Mouse (Mus musculus) cerebellum, postnatal 36 days (tissue): Measurements from ENCODE around the gene Brinp3.

Source experiments
- DNase-seq, 2 experiments: peaks; one replicate each; pipeline ENCODE4 v3.0.0; 2021 to 2022; ENCODE audit warnings: mixed read lengths in 2 of 2

Gene Brinp3

DNA sequence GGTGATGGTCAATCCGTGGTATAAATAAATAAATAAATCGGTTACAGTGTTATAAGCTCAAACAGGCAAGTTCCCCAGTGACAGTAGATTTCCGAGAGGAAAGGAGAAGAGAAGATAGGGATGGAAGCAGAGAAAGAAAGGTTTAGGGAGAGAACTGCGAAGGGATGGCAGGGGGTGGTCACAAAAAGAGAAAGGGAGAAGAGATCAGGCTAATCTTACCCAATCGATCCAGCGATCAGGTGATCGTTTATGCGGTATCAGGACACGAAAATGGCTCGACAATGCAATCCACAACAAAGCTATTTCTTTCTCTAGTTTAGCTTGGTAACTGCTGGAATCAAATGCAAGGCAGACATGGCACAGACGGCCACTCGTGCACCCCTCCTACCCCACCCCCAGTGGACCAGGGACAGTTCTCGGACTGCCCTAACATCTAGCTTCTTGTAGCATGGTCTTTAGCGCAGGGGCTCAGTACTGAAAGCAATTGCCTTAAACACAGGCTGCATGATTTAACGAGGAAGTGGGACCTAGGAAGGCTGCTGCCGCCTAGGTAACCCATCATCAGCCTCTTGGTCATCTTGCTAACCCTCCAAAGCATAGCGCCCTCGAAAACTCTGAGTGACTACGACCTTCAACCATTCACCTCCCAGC is at the start of gene Brinp3:
Brinp3 (plus strand) TSS at position 80 of the 651 bp plus-strand sequence.
- peak; percentile 45 to 68 for DNase-seq

GRCm38 (mm10) chr1:146494221-146494620 is 339 bp upstream of the Brinp3 start:
- DNase-seq = peak; percentile 25 to 51

DNA sequence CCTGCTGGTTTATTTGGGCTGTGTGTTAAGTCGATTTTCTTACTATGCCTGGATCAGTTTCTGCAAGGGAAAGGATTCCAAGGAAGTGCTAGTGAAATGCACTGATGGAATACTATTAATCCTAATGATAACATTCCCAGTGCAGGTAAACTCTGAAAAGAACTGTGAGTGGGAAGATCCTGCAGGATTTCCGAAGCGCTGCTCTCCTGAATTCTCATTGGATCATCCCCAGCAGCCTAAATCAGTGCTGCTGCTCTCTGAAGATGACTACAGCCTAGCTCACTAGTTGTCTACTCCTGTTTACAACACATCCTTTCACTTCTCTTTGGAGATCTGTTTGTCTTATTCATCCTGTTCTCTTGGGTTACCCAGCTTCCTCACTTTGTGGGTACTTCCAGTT is 826 bp downstream of the Brinp3 start:
- DNase-seq = peak; percentile 22 to 52

GRCm38 (mm10) chr1:146497381-146498081 is 3.0 kb downstream of the Brinp3 start:
- DNase-seq = peak; percentile 74 to 77

DNA sequence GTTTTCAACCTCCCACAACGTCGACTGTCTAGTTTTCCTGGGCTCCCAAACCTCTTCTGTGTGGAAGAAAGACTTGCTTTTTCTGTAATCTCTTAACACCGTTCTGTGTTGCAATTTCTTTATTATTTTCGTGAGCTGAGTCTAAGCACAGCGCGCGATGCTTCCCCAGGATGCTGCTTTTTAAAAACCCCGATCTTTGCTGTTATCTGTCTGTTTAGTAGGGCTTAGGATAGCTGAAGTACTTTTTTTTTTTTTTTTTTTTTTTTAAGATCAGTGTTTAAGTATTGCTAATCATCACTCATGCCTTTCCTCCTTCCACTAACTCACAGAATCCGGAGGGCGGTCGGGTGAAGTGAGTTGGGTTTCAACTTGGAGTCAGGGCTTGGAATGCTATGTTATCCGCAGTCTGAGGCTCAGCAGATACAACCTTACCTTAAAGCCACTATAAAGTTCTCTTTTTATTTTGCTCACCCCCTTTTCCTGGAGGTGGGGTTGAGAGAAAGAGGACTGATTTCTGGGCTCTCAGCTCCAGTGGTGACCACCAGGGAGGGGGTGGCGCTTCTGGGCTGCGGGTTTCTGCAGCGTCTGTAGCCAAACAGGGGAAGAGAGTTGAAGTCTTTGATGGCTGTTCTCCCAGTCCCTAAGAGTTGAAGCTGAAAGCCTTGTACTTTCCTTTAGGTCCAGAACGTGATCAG is 3.7 kb downstream of the Brinp3 start:
- peak; percentile 63 to 64 for DNase-seq

GRCm38 (mm10) chr1:146498780-146499114 is 4.2 kb downstream of the Brinp3 start:
- DNase-seq = no peak

- no peak for DNase-seq
These were observed 20.8 kb downstream of the Brinp3 start for GRCm38 (mm10) chr1:146515377-146515776.

DNA sequence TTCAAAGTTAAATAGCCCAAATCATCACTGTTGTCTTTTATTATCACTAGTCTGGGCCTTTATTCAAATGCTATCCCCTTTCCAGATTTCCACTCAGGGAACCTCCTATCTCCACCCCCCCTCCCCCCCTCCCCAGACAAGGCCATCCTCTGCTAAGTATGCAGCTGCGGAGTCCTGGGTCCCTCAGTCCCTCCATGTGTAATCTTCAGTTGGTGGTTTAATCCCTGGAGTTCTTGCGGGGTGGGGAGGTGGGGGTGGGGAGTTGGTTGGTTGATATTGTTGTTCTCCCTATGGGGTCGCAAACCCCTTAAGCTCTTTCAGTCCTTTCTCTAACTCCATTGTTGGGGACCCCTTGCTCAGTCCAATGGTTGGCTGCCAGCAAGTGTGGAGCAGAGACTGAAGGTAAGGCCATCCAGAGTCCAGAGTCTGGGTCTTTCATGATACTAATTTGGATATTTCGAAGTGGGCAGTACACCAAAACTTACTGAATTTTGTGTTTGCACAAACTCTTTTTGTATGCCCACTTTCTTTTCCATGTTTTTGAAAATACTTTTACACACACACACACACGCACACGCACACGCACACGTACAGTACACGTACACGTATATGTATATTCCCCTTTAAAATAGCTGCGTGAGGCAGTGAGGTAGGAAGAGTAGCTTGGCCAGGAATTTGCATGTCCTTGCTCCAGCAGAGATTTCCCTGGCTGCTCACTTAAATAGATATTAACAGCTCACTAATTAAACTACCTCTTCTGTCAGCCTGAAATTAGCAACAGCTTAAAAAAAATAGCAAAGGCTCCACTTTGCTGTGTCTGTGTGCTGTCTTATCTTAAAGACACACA is 29.4 kb downstream of the Brinp3 start:
- no peak for DNase-seq

DNA sequence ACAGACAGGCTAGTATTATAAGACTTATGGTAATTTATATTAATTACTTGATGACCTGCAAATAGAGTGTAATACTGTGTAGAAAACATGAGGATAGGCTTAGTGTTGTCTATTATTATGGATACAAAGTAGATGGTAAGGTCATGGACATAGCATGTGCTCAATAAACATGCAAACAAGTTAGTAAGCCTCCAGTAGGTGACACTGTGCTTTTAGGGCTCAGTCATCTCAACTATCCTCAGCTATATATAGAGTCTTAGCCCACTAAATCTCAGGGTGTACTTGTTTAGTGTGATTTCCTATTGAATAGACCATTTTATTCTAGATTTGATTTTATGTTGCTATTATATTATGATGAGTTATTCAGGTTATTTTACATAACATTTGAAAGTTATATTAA is 34.0 kb downstream of the Brinp3 start:
- no peak for DNase-seq

DNA sequence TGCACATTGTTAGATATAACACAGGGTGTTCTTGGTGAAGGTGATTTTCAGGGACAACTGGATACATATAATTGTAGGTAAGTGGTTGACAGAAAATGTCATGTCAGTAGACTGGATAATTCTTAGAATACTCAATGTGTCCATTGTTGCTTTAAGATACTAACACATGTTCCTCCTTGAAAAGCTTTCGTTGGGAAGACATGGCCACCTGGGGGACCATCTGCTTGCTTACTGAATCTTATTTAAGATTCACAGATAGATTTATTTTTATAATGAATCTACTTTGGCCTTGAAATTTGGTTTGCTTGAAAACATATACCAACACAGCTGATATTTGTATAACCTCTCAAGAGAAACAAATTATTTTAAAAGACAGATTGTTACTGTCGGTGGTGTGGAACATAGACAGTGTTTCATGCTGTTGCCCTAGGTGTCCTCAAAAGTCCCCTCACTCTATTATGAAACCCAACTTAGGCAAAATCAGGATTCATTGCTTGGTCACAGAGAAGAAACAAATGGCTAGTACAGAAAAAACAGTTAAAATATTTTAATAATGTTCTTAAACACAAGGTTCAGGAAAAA is 52.4 kb downstream of the Brinp3 start:
- DNase-seq = no peak

DNA sequence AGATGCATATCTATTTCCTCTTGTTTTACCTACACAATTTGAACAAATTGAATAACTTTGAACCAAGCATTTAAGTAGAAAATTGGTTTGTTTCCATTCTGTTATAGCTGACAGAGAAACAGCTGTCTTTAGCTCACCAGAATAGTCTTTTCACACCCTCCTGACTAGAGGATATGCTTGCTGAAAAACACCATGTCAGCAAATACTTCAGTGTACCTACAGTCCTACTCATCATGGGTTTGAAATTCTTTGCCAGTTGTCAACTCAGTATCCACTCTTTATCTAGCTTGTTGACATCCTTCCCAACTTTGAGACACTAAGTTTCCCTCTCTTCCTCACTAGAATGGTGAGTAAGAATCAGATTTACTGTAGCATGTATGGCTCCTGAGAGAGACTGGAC is 62.4 kb downstream of the Brinp3 start:
- DNase-seq = no peak

DNA sequence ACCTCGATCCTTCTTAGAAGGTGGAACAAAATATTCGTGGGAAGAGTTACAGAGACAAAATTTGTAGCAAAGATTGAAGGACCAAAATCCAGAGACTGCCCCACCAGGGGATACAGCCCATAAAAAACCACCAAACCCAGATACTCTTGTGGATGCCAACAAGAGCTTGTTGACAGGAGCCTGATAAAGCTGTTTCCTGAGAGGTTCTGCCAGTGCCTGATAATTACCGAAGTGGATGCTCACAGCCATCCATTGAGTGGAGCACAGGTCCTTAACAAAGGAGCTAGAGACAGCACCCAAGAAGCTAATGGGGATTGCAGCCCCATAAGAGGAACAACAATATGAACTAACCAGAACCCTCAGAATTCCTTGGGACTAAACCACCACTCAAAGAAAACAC is 67.6 kb downstream of the Brinp3 start:
- DNase-seq = no peak

DNA sequence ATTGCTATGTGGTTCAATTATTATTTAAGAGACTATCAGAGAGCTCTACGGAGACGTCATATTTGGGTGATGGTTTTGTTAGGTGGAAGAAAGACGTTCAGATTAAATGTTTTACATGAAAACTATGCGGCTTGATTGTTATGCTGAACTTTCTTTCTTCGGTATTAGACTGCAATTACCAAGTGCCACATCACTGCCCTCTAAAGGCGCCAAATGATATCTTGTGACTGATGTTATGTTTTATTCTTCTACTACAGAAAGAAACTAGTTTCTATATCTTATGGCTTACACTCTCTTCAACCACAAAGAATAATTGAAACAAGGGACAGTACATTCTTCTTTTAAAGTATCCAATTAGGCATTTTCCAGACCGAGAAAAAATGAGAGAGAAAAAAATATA is 89.6 kb downstream of the Brinp3 start:
- no peak for DNase-seq

DNA sequence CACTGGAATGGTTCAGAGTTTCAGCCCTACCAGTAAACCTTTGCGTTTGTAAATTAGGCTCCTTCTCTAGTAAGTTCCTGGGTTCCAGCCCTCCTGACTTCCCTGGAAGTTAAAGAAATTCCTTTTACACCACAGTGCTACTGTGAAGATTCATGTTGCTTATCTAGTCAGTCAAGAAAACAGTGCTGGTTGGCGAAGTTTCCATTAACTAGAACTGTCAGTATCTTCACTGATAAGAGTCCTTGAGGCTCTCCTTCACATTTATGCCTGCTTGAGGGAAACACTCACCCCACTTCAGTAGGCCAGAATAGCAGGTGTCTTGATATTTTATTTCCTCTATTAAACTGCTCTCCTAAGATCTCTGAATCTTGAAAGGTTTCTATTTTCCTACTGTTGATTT is 138.3 kb downstream of the Brinp3 start:
- no peak for DNase-seq

- DNase-seq = peak; percentile 11 to 54
These were observed 162.7 kb downstream of the Brinp3 start for GRCm38 (mm10) chr1:146657214-146657613.

- no peak for DNase-seq
These were observed 206.2 kb downstream of the Brinp3 start for GRCm38 (mm10) chr1:146700724-146701123.

DNA sequence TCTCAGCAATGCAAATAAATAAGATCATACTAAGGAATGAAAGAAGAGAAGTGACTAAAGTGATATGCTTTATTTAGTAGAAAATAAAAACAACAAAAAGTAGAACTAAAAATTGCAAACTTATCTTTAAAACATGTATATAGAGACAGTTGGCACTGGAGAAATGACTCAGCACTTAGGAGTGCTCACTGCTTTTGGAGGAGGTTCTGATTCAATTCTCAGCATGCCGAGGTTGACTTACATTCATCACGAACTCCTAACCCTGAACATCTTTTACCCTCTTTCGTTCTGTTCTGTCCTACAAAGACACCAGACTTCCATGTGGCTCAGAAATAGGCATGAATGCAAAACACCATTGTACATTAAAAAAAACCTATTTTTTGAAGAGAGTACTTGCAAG is 225.0 kb downstream of the Brinp3 start:
- DNase-seq = no peak

DNA sequence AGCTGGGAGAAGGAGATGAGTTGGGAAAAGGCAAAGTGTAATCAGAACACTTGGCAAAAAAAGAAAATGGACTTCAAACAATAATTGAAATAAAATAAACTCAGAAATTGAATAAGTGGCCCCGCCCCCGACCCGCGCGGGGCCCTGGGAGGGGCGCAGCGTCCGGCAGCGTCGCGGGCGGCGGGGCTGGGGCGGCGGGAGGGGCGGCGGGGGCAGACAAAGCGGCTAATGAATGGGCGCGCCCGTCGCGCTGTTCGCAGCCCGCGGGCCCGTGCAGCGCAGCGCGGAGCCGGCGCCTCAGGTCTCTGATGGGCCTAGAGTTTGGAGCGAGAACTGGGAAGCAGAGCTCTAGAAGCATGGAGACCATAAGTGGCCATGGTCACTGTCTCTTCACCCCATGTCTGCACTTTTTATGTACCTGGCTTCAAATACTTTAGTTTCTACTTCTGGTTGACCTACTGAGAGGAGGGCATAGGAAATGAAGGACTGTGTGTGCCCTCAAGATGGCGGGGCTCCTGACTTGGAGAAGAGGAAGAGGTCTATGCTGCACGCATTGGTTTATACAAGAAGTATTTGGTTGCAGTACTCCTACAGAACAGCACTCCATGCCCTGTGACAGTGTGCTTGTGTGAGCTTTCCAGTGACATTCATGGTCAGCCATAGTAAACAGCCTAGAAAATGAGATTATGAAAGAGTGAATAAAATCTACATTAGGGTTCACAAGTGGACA is 230.4 kb downstream of the Brinp3 start:
- DNase-seq = peak; percentile 8 to 10

GRCm38 (mm10) chr1:146751066-146751465 is 256.5 kb downstream of the Brinp3 start:
- DNase-seq = no peak

DNA sequence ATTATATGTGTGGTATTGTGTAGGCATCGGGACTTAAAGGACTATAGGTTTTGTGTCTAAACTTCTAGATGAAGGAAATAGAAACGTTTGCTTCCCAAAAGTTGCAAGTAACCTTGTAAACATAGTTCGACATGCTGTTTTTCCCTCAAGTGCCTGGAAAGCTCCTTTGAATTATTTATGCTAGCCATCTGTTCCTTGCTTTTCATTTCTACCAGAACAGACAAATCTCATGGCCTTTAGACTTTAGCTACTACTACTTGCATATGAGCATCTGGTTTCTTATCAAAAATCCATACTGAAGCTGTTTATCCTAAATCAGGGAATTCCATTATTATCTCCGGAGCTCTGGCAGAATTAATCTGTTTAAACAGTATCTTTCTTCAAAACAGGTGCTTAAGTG is 288.7 kb downstream of the Brinp3 start:
- no peak for DNase-seq

- no peak for DNase-seq
These were observed 292.7 kb downstream of the Brinp3 start for GRCm38 (mm10) chr1:146787236-146787635.

- DNase-seq = peak in 1 of 2 experiments; percentile 32
These were observed 298.3 kb downstream of the Brinp3 start for GRCm38 (mm10) chr1:146792826-146793225.
